Mouse (Mus musculus): ENCODE results near the gene Kctd5. TPM values are rescaled to one million over a fixed set of nuclear protein-coding genes. Genes with fewer than 3 reads are reported as not detected.

The Kctd5 gene
- total RNA-seq, 2 experiments from 2014 or later: 26.0 to 30.4 TPM

Small RNA genes within 50 kb of the gene (microRNA-seq; reads per million reads assigned to microRNA genes)
- gene Gm27700: not detected

Other genes starting within 250 kb of the Kctd5 start
- 100 to 1,000 TPM; 428 to 459 TPM for gene Elob, start 244.3 kb downstream of the Kctd5 start, total RNA-seq (2021)
- gene Prss33, start 237.4 kb downstream of the Kctd5 start, total RNA-seq (2021): not detected
- not detected for gene Prss32, start 229.6 kb downstream of the Kctd5 start, total RNA-seq (2021)
- under 1 TPM in 1 of 2 experiments, not detected in 1; 0.18 TPM for gene Prss41, start 229.3 kb downstream of the Kctd5 start, total RNA-seq (2021)
- not detected for gene Prss21, start 205.4 kb downstream of the Kctd5 start, total RNA-seq (2021)
- gene Dcpp1, start 192.6 kb downstream of the Kctd5 start, total RNA-seq (2021): not detected
- not detected for gene Dcpp2, start 192.6 kb downstream of the Kctd5 start, total RNA-seq (2021)
- not detected for gene Dcpp3, start 156.0 kb downstream of the Kctd5 start, total RNA-seq (2021)
- not detected for gene Sbp, start 131.8 kb downstream of the Kctd5 start, total RNA-seq (2021)
- gene Sbpl, start 118.2 kb downstream of the Kctd5 start, total RNA-seq (2021): not detected
- gene Prss30, start 92.9 kb downstream of the Kctd5 start, total RNA-seq (2021): not detected
- gene Prss22, start 75.4 kb downstream of the Kctd5 start, total RNA-seq (2021): not detected
- not detected for gene Prss27, start 35.3 kb downstream of the Kctd5 start, total RNA-seq (2021)
- gene Pdpk1, start 77.4 kb upstream of the Kctd5 start, total RNA-seq (2021): 10 to 100 TPM; 52.6 to 60.6 TPM
- 10 to 100 TPM; 20.2 to 24.7 TPM for gene Amdhd2, start 90.3 kb upstream of the Kctd5 start, total RNA-seq (2021)
- 100 to 1,000 TPM; 193 to 194 TPM for gene Atp6v0c, start 96.2 kb upstream of the Kctd5 start, total RNA-seq (2021)
- gene Tbc1d24, start 132.1 kb upstream of the Kctd5 start, total RNA-seq (2021): 10 to 100 TPM; 11.7 to 12.3 TPM
- 1 to 10 TPM; 4.7 to 4.9 TPM for gene Ntn3, start 136.0 kb upstream of the Kctd5 start, total RNA-seq (2021)
- gene Tedc2, start 147.4 kb upstream of the Kctd5 start, total RNA-seq (2021): 1 to 10 TPM; 6.0 to 6.1 TPM
- gene Ccnf, start 178.0 kb upstream of the Kctd5 start, total RNA-seq (2021): 10 to 100 TPM; 14.9 to 15.2 TPM